Mouse (Mus musculus) bone marrow, adult 2 months (tissue): ENCODE measurements at regions not wholly inside any gene's neighbourhood (a gene's known extent, or its start where the extent isn't known, plus 50 kb on each side); places are given as distances from the start of the nearest gene placed in this dataset.

Source experiments
- CTCF ChIP-seq: fragments of 200-500 bp; IDR thresholded peaks from 2 replicates; pipeline ENCODE4 v1.5.1; 2011; ENCODE audit warnings: low read length, control low read depth; ENCODE audit not compliant: control insufficient read depth, insufficient read depth
- POLR2A ChIP-seq: fragments of 200-500 bp; IDR thresholded peaks from 2 replicates; pipeline ENCODE4 v1.6.1; 2011; ENCODE audit warnings: low read depth, mild to moderate bottlenecking, control low read depth, low read length, borderline replicate concordance; ENCODE audit not compliant: control insufficient read depth

- TF ChIP-seq CTCF = no peak
- no peak for TF ChIP-seq POLR2A
These were observed 60.0 kb upstream of the Snrpb2 start for GRCm38 (mm10) chr2:143002874-143003273.
